Mouse (Mus musculus) brain, embryonic 14.5 days (tissue): ENCODE data around the gene Qrich2.

ENCODE experiments used
- CTCF ChIP-seq: fragments of 200-500 bp; IDR thresholded peaks from 2 replicates; pipeline ENCODE4 v1.5.1; 2012; ENCODE audit warnings: inconsistent platforms, mild to moderate bottlenecking, moderate library complexity, borderline replicate concordance; ENCODE audit not compliant: insufficient read depth, insufficient read length; ENCODE audit errors: extremely low read depth
- POLR2A ChIP-seq: fragments of 200-500 bp; IDR thresholded peaks from 2 replicates; pipeline ENCODE4 v1.6.1; 2012; ENCODE audit warnings: mild to moderate bottlenecking, inconsistent platforms, borderline replicate concordance; ENCODE audit not compliant: poor library complexity, insufficient read depth, insufficient read length, severe bottlenecking; ENCODE audit errors: extremely low read depth

DNA sequence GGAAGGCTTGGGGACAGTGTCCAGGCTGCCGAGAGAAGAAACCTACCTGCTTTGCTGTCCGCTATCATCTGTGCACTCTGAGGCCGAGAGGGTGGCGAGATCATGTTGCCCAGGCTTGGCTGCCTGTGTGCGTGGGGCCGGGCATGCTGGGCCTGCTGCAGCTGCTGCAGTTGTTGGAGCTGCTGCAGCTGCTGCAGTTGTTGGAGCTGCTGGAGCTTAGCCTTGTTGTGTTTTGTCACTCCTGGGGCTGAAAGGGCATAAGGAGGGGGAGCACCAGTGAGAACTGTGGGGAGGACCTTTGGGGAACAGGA lies 23.2 kb downstream of the Qrich2 start:
- TF ChIP-seq POLR2A (no peak), CTCF (no peak)
